Mouse (Mus musculus): ENCODE data around the gene Carns1. TPM values are rescaled to one million over a fixed set of nuclear protein-coding genes. Genes with fewer than 3 reads are reported as not detected.

Gene Carns1
- polyA plus RNA-seq, 1 experiment: 4.4 TPM

DNA sequence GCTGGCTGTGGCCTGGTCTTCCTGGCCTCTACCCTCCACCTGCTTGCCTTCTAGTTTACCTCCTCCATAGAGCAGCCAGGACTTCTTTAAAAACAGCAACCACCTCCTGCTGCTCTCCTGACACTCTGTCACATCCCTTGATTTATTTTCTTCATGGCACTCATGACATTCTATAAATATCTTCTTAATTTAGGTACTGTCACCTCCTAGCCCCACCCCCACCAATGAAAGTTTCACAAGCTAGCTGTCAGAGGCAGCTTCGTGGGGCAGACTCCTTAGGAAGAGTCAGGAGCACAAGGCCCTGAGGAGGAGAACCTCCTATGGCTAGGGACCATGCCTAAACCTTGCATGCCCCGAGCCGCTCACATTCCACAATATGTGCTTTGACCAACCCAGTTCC, 12.0 kb upstream of the Carns1 start:
- no peaks in the 10 kb centered on the region for H3K27me3 ChIP-seq (ENCODE audit: control insufficient read depth, insufficient read depth, low read length)
- no peak for TF ChIP-seq CTCF (IDR thresholded peaks at IDR 0.05; ENCODE audit: extremely low read depth, insufficient read length, insufficient replicate concordance, low read depth, low read length)
- no peak for TF ChIP-seq POLR2A (IDR thresholded peaks at IDR 0.05; ENCODE audit: low read depth, low read length)
- no peaks in the 10 kb centered on the region for H3K36me3 ChIP-seq (ENCODE audit: control insufficient read depth, insufficient read depth, low read length)
- no peak overlapping the region for H3K27ac ChIP-seq (ENCODE audit: insufficient read depth, low read depth, low read length)
- peak overlapping the region; percentile 29 for H3K4me3 ChIP-seq (ENCODE audit: low read depth, low read length)
- H3K4me1 ChIP-seq (ENCODE audit: control insufficient read depth, insufficient read depth, insufficient read length, low read length): peaks cover 4% of the 10 kb centered on the region; the same call in 1 of the 2 replicates
- WGBS: 84% methylated on average over 3 of the region's 3 CpGs

DNA sequence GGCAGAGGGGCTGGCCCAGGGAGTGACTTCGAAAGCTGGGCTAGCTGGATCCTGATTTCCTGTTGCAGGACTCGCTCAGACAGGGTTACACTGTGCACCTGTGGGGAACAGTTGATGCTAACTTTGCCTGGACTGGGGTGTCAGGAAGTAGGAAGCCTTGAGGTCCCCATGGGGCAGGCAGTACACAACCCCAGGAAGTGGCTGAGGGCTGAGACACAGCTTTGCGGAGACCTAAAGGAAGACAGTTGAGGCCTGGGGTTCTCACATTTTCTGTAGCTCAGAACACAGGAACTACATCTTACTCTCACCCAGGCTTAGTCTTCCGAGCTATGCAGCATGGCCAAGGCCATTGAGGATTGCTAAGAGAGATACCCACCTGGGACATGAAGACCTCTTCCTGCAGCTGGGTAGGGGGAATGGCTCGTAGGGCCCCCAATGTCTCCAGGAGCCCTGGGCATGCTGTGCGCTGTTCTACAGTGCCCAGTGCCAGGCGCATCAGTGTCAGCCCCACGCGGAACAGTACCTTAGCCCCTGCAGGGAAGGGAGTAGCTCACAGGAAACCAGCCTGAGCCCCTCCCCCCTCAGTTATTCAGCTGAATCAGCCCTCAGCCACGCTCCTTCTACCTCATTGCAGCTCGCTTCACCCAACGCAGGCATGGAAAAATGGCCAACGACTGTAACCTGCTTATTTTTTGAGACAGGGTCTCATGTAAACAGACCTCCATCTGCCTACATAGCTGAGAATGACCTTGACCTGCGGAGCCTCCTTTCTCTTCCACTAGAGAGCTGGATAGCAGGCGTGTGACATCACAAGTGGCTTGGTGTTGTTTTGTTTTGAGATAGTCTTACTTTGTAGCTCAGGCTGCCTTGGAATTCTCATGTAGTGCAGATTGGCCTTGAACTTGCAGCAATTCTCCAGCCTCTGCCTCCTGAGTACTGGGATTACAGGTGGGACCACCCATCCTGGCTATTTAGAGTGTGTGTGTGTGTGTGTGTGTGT, 10.0 kb upstream of the Carns1 start:
- Histone ChIP-seq H3K4me3 (ENCODE audit: low read depth, low read length) (0 out of 2 replicates have a peak overlapping the region, but pooled peaks have one; percentile 4), H3K4me1 (ENCODE audit: control insufficient read depth, insufficient read depth, insufficient read length, low read length) (no peaks in the 10 kb centered on the region; the same call in 1 of the 2 replicates), H3K36me3 (ENCODE audit: control insufficient read depth, insufficient read depth, low read length) (no peaks in the 10 kb centered on the region), H3K27ac (ENCODE audit: insufficient read depth, low read depth, low read length) (peak overlapping the region; percentile 64), H3K27me3 (ENCODE audit: control insufficient read depth, insufficient read depth, low read length) (no peaks in the 10 kb centered on the region)
- 61% methylated on average over 15 of the region's 15 CpGs for WGBS
- TF ChIP-seq CTCF (IDR thresholded peaks at IDR 0.05; ENCODE audit: extremely low read depth, insufficient read length, insufficient replicate concordance, low read depth, low read length): no peak
- TF ChIP-seq POLR2A (IDR thresholded peaks at IDR 0.05; ENCODE audit: low read depth, low read length): no peak

- H3K36me3 ChIP-seq (ENCODE audit: control insufficient read depth, insufficient read depth, low read length): no peaks in the 10 kb centered on the region
- WGBS: 93% methylated on average over 2 of the region's 2 CpGs
- no peaks in the 10 kb centered on the region for H3K27me3 ChIP-seq (ENCODE audit: control insufficient read depth, insufficient read depth, low read length)
- H3K4me1 ChIP-seq (ENCODE audit: control insufficient read depth, insufficient read depth, insufficient read length, low read length): no peaks in the 10 kb centered on the region; the same call in 1 of the 2 replicates
- H3K4me3 ChIP-seq (ENCODE audit: low read depth, low read length): no peak overlapping the region
- TF ChIP-seq CTCF (IDR thresholded peaks at IDR 0.05; ENCODE audit: extremely low read depth, insufficient read length, insufficient replicate concordance, low read depth, low read length): no peak
- no peak for TF ChIP-seq POLR2A (IDR thresholded peaks at IDR 0.05; ENCODE audit: low read depth, low read length)
- no peak overlapping the region for H3K27ac ChIP-seq (ENCODE audit: insufficient read depth, low read depth, low read length)
Observed at GRCm38 (mm10) chr19:4183689-4184088, 8.4 kb upstream of the Carns1 start.

GRCm38 (mm10) chr19:4181892-4182291, 6.6 kb upstream of the Carns1 start:
- Histone ChIP-seq H3K27ac (ENCODE audit: insufficient read depth, low read depth, low read length) (no peak overlapping the region), H3K4me1 (ENCODE audit: control insufficient read depth, insufficient read depth, insufficient read length, low read length) (no peaks in the 10 kb centered on the region; the same call in 1 of the 2 replicates), H3K36me3 (ENCODE audit: control insufficient read depth, insufficient read depth, low read length) (no peaks in the 10 kb centered on the region), H3K27me3 (ENCODE audit: control insufficient read depth, insufficient read depth, low read length) (no peaks in the 10 kb centered on the region), H3K4me3 (ENCODE audit: low read depth, low read length) (no peak overlapping the region)
- no peak for TF ChIP-seq POLR2A (IDR thresholded peaks at IDR 0.05; ENCODE audit: low read depth, low read length)
- TF ChIP-seq CTCF (IDR thresholded peaks at IDR 0.05; ENCODE audit: extremely low read depth, insufficient read length, insufficient replicate concordance, low read depth, low read length): no peak
- WGBS: 38% methylated on average over 3 of the region's 3 CpGs

GRCm38 (mm10) chr19:4180411-4180810, 5.1 kb upstream of the Carns1 start:
- Histone ChIP-seq H3K4me1 (ENCODE audit: control insufficient read depth, insufficient read depth, insufficient read length, low read length) (no peaks in the 10 kb centered on the region; the same call in 1 of the 2 replicates), H3K36me3 (ENCODE audit: control insufficient read depth, insufficient read depth, low read length) (no peaks in the 10 kb centered on the region), H3K27me3 (ENCODE audit: control insufficient read depth, insufficient read depth, low read length) (no peaks in the 10 kb centered on the region), H3K4me3 (ENCODE audit: low read depth, low read length) (no peak overlapping the region), H3K27ac (ENCODE audit: insufficient read depth, low read depth, low read length) (no peak overlapping the region)
- TF ChIP-seq CTCF (IDR thresholded peaks at IDR 0.05; ENCODE audit: extremely low read depth, insufficient read length, insufficient replicate concordance, low read depth, low read length): no peak
- TF ChIP-seq POLR2A (IDR thresholded peaks at IDR 0.05; ENCODE audit: low read depth, low read length): no peak
- 76% methylated on average over 7 of the region's 7 CpGs for WGBS

GRCm38 (mm10) chr19:4172925-4173324, 2.4 kb downstream of the Carns1 start:
- H3K4me1 ChIP-seq (ENCODE audit: control insufficient read depth, insufficient read depth, insufficient read length, low read length): peaks cover 10% of the 10 kb centered on the region

More at GRCm38 (mm10) chr19:4172925-4173324, 2.4 kb downstream of the Carns1 start:
- WGBS: 84% methylated on average over 11 of the region's 11 CpGs
- TF ChIP-seq CTCF (IDR thresholded peaks at IDR 0.05; ENCODE audit: extremely low read depth, insufficient read length, insufficient replicate concordance, low read depth, low read length) (no peak), POLR2A (IDR thresholded peaks at IDR 0.05; ENCODE audit: low read depth, low read length) (no peak)
- no peak overlapping the region for H3K4me3 ChIP-seq (ENCODE audit: low read depth, low read length)
- no peaks in the 10 kb centered on the region for H3K27me3 ChIP-seq (ENCODE audit: control insufficient read depth, insufficient read depth, low read length)
- H3K36me3 ChIP-seq (ENCODE audit: control insufficient read depth, insufficient read depth, low read length): no peaks in the 10 kb centered on the region
- H3K27ac ChIP-seq (ENCODE audit: insufficient read depth, low read depth, low read length): no peak overlapping the region
